In genomic region chr19:23658350-23658749, GRCm38 (mm10) we compare ENCODE assay signal across 41 mouse cellular contexts. TPM values are rescaled to one million over a fixed set of nuclear protein-coding genes. Genes with fewer than 3 reads are reported as not detected.
"Had no signal": no experiment of that assay in that cellular context is flagged by ENCODE, and none has a peak within 500 bp of the region (broad histone marks: within the 10 kb centered on the region; RNA-seq: fewer than 3 reads in every experiment).

No protein-coding gene starts in this region.

- H3K27ac ChIP-seq: heart, embryonic 13.5 days; heart, embryonic 15.5 days; hindbrain, embryonic 10.5 days; hindbrain, embryonic 12.5 days; hindbrain, embryonic 13.5 days; hindbrain, embryonic 14.5 days; hindbrain, embryonic 15.5 days; hindbrain, postnatal 0 days; intestine, embryonic 15.5 days; kidney, embryonic 15.5 days; kidney, postnatal 0 days; layer of hippocampus, adult 2 months; left cerebral cortex, adult 2 months had no signal

- H3K36me3 ChIP-seq: heart, embryonic 12.5 days; heart, embryonic 13.5 days; heart, embryonic 15.5 days; hindbrain, embryonic 10.5 days; hindbrain, embryonic 12.5 days; hindbrain, embryonic 13.5 days; hindbrain, embryonic 15.5 days; intestine, embryonic 15.5 days; kidney, embryonic 15.5 days had no signal

- H3K27me3 ChIP-seq: heart, embryonic 12.5 days; heart, embryonic 13.5 days; hindbrain, embryonic 12.5 days; hindbrain, embryonic 13.5 days; hindbrain, embryonic 15.5 days; intestine, embryonic 15.5 days had no signal

- H3K4me1 ChIP-seq: heart, embryonic 15.5 days; hindbrain, embryonic 10.5 days; hindbrain, embryonic 12.5 days; hindbrain, embryonic 13.5 days; hindbrain, embryonic 15.5 days; intestine, embryonic 15.5 days; kidney, embryonic 15.5 days had no signal

- H3K4me2 ChIP-seq: heart, embryonic 15.5 days; hindbrain, embryonic 12.5 days; hindbrain, embryonic 13.5 days; hindbrain, embryonic 14.5 days; hindbrain, embryonic 15.5 days; kidney, embryonic 15.5 days had no signal

- H3K9ac ChIP-seq: heart, embryonic 12.5 days; heart, embryonic 13.5 days; heart, embryonic 15.5 days; hindbrain, embryonic 12.5 days; hindbrain, embryonic 13.5 days; hindbrain, embryonic 14.5 days; hindbrain, embryonic 15.5 days; intestine, embryonic 15.5 days; kidney, embryonic 15.5 days had no signal

- DNase-seq: heart, postnatal 10 days; heart, postnatal 14 days; heart, postnatal 36 days; heart, postnatal 4 days; kidney, adult 11 months; kidney, adult 18-20 months; kidney, adult 2 months; kidney, adult 8-10 months; kidney, adult 9 months; kidney, postnatal 10 days; kidney, postnatal 14 days; kidney, postnatal 25 days; kidney, postnatal 36 days; kidney, postnatal 4 days; layer of hippocampus, adult 9-11 months; layer of hippocampus, postnatal 36 days had no signal

- ATAC-seq: hindbrain, embryonic 16.5 days; hindbrain, postnatal 0 days; inflammation-experienced regulatory T-cells, adult 6 months; intestine, postnatal 0 days had no signal

- H3K9me3 ChIP-seq: heart, embryonic 12.5 days; heart, embryonic 13.5 days; heart, embryonic 15.5 days; hindbrain, embryonic 10.5 days; hindbrain, embryonic 12.5 days; hindbrain, embryonic 13.5 days; hindbrain, embryonic 15.5 days; intestine, embryonic 15.5 days; kidney, embryonic 15.5 days had no signal

- H3K4me3 ChIP-seq: heart, embryonic 12.5 days; heart, embryonic 13.5 days; heart, embryonic 15.5 days; hindbrain, embryonic 10.5 days; hindbrain, embryonic 12.5 days; hindbrain, embryonic 13.5 days; hindbrain, embryonic 15.5 days; intestine, embryonic 15.5 days; kidney, embryonic 15.5 days; layer of hippocampus, adult 2 months; left cerebral cortex, adult 2 months had no signal

RNA-seq across cellular contexts. Expression of gene 1700028P14Rik, which starts 5.7 kb away (rescaled TPM):
- total RNA-seq: heart, postnatal 10 days; heart, postnatal 14 days; heart, postnatal 25 days; heart, postnatal 36 days; heart, postnatal 4 days; hematopoietic stem cell, adult 5-6 weeks had no signal
- polyA plus RNA-seq: heart, embryonic 12.5 days; heart, embryonic 13.5 days; heart, embryonic 14.5 days; heart, embryonic 15.5 days; heart, postnatal 0 days; inflammation-experienced regulatory T-cells, adult 6 months; intestine, embryonic 14.5 days; intestine, embryonic 15.5 days; intestine, embryonic 16.5 days; kidney, adult 2 months; kidney, embryonic 14.5 days; large intestine, adult 2 months had no signal
